Mouse (Mus musculus) ES-Bruce4 (cell line): Measurements from ENCODE around the gene Mark3. TPM values are rescaled to one million over a fixed set of nuclear protein-coding genes. Genes with fewer than 3 reads are reported as not detected.

Experiments
- H3K27ac ChIP-seq: 2 replicates; pipeline ENCODE4 v1.5.1; 2012; ENCODE audit warnings: low read length, inconsistent platforms; ENCODE audit not compliant: insufficient read depth
- H3K27me3 ChIP-seq: 2 replicates; pipeline ENCODE4 v1.6.1; 2012; ENCODE audit warnings: mild to moderate bottlenecking, low read length, inconsistent platforms; ENCODE audit not compliant: control insufficient read depth, poor library complexity, insufficient read depth, severe bottlenecking
- H3K36me3 ChIP-seq: 2 replicates; pipeline ENCODE4 v1.6.1; 2012; ENCODE audit warnings: inconsistent platforms, mild to moderate bottlenecking, low read length, moderate library complexity; ENCODE audit not compliant: control insufficient read depth, poor library complexity, insufficient read depth, severe bottlenecking
- H3K4me1 ChIP-seq: one replicate; pipeline ENCODE4 v1.8.1; 2011; ENCODE audit warnings: low read length; ENCODE audit not compliant: control insufficient read depth, insufficient read depth
- H3K4me3 ChIP-seq: 2 replicates; pipeline ENCODE4 v1.5.1; 2011; ENCODE audit warnings: low read depth, mild to moderate bottlenecking, low read length
- H3K9ac ChIP-seq: 2 replicates; pipeline ENCODE4 v1.6.1; 2012; ENCODE audit warnings: low read depth, mild to moderate bottlenecking, inconsistent platforms; ENCODE audit not compliant: poor library complexity, severe bottlenecking
- H3K9me3 ChIP-seq: replicated peaks from 2 replicates; pipeline ENCODE4 v1.6.1; 2012; ENCODE audit warnings: mild to moderate bottlenecking, low read length, inconsistent platforms; ENCODE audit not compliant: control insufficient read depth, poor library complexity, insufficient read depth, severe bottlenecking
- CTCF ChIP-seq: IDR thresholded peaks from one replicate; pipeline ENCODE4 v1.8.1; 2011; ENCODE audit warnings: low read depth, low read length
- EP300 ChIP-seq: IDR thresholded peaks from 2 replicates; pipeline ENCODE4 v1.6.1; 2011; ENCODE audit warnings: low read depth, low read length; ENCODE audit not compliant: insufficient read depth
- POLR2A ChIP-seq: IDR thresholded peaks from one replicate; pipeline ENCODE4 v1.8.1; 2011; ENCODE audit warnings: low read length; ENCODE audit not compliant: insufficient read depth
- polyA plus RNA-seq: library from polyadenylated mRNA; stranded (reverse); fragments of >200 nt; gene quantifications from 2 replicates; pipeline ENCODE4 v1.2.4, GENCODE M21; 2011; ENCODE audit warnings: low read depth; ENCODE audit not compliant: missing spikeins, insufficient read depth, insufficient read length

The Mark3 gene
- polyA plus RNA-seq, 1 experiment = 90.2 TPM

- peaks cover 5% of the 10 kb centered on the region for H3K4me1 ChIP-seq
- TF ChIP-seq POLR2A (no peak), EP300 (no peak), CTCF (no peak)
- H3K36me3 ChIP-seq = no peaks in the 10 kb centered on the region
- H3K4me3 ChIP-seq = no peak overlapping the region
- H3K27ac ChIP-seq = no peak overlapping the region
- no peaks in the 10 kb centered on the region for H3K9me3 ChIP-seq
- H3K9ac ChIP-seq = no peak overlapping the region
- H3K27me3 ChIP-seq = no peaks in the 10 kb centered on the region
These were observed 10.1 kb downstream of the Mark3 start for GRCm38 (mm10) chr12:111584401-111584800.

DNA sequence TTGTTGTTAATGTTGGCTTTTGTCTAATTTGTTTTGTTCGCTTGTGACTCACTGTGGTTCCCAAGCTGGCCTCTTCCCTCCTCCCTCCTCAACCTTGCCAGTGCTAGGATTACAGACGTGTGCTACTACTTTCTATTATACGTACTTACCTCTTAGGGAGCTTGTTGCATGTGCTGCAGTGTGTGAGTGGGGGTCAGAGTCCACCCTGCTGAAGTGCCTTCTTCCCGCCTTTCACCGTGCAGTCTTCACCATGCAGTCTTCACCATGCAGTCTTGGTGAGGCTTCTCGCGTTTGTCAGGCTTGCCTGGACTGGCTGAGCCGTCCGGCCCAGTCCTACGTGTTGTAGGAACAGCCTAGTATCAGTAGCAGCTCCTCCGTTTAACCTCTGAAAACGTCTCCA lies 12.9 kb downstream of the Mark3 start:
- Histone ChIP-seq H3K9ac (no peak overlapping the region), H3K4me3 (no peak overlapping the region), H3K4me1 (peaks cover 5% of the 10 kb centered on the region), H3K9me3 (no peaks in the 10 kb centered on the region), H3K27ac (no peak overlapping the region), H3K27me3 (no peaks in the 10 kb centered on the region), H3K36me3 (peaks cover under 1% of the 10 kb centered on the region; the same call in 1 of the 2 replicates)
- no peak for TF ChIP-seq EP300
- no peak for TF ChIP-seq POLR2A
- TF ChIP-seq CTCF = no peak

- TF ChIP-seq EP300 = no peak
- no peak for TF ChIP-seq CTCF
- TF ChIP-seq POLR2A = no peak
- H3K9ac ChIP-seq = no peak overlapping the region
- peaks cover 19% of the 10 kb centered on the region for H3K36me3 ChIP-seq
- H3K9me3 ChIP-seq = no peaks in the 10 kb centered on the region; the same call in 1 of the 2 replicates
- no peaks in the 10 kb centered on the region for H3K27me3 ChIP-seq
- no peak overlapping the region for H3K4me3 ChIP-seq
- H3K4me1 ChIP-seq = no peaks in the 10 kb centered on the region
- no peak overlapping the region for H3K27ac ChIP-seq
These were observed 18.2 kb downstream of the Mark3 start for GRCm38 (mm10) chr12:111592407-111593021.

DNA sequence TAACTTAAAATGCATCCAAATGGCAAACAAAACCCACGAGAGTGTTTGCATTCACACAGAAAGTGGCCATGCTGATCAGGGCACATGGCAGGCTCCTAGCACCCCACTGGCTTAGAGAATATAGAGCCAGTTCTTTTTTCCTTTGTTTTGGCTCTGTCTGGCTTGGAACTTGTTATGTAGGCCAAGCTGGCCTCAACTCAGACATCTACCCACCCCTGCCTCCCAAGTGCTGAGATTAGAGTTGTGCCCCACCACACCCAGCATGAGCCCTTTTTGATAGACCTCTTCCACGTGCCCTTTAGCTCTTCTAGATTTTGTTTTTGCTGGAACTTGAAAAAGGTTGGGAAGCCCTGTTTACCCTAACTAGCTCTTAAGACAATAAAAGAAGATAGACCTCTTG lies 19.5 kb downstream of the Mark3 start:
- Histone ChIP-seq H3K27ac (no peak overlapping the region), H3K4me1 (no peaks in the 10 kb centered on the region), H3K4me3 (no peak overlapping the region), H3K27me3 (no peaks in the 10 kb centered on the region), H3K36me3 (peaks cover 25% of the 10 kb centered on the region), H3K9me3 (no peaks in the 10 kb centered on the region; the same call in 1 of the 2 replicates), H3K9ac (no peak overlapping the region)
- TF ChIP-seq EP300 (no peak), POLR2A (no peak)

GRCm38 (mm10) chr12:111597310-111597709 lies 23.0 kb downstream of the Mark3 start:
- no peaks in the 10 kb centered on the region; the same call in 1 of the 2 replicates for H3K9me3 ChIP-seq
- peaks cover 24% of the 10 kb centered on the region for H3K36me3 ChIP-seq
- no peak for TF ChIP-seq EP300
- no peak for TF ChIP-seq CTCF
- no peak for TF ChIP-seq POLR2A
- no peaks in the 10 kb centered on the region for H3K27me3 ChIP-seq
- no peak overlapping the region for H3K9ac ChIP-seq
- no peaks in the 10 kb centered on the region for H3K4me1 ChIP-seq
- H3K4me3 ChIP-seq = no peak overlapping the region
- H3K27ac ChIP-seq = no peak overlapping the region

DNA sequence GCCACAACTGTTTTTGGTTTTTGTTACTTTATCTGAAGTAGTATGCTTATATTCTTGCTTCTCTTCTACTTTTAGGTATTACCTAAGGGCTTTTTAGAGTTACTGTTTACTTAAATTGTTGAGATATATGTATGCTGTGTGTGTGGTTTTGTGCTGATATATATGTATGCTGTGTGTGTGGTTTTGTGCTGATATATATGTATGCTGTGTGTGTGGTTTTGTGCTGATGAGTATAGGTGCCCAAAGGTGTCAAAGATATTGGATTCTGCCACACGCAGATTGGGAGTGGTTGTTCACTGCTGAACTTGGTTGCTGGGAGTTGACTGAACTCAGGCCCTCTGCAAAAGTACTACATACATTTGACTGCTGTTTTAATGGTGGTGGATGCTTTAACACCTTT lies 24.6 kb downstream of the Mark3 start:
- Histone ChIP-seq H3K27me3 (no peaks in the 10 kb centered on the region), H3K4me3 (no peak overlapping the region), H3K4me1 (no peaks in the 10 kb centered on the region), H3K36me3 (peaks cover 21% of the 10 kb centered on the region), H3K9ac (no peak overlapping the region), H3K9me3 (no peaks in the 10 kb centered on the region; the same call in 1 of the 2 replicates), H3K27ac (no peak overlapping the region)
- no peak for TF ChIP-seq EP300
- TF ChIP-seq CTCF = no peak
- no peak for TF ChIP-seq POLR2A
